Mouse (Mus musculus) midbrain, embryonic 11.5 days (tissue): ENCODE measurements around the gene Tpm4. TPM values are rescaled to one million over a fixed set of nuclear protein-coding genes. Genes with fewer than 3 reads are reported as not detected.
A peak's percentile ranks its signal among the peaks of the same experiment; 100 is the strongest.
"Not testable (repeated sequence)": the region's sequence is repeated elsewhere in the genome, so short reads cannot be mapped to it uniquely, and the experiment has no call there.

Experiments used
- ATAC-seq: fragments of 200-750 bp; cut with Nextera tagmentation; 2 replicates; pipeline ENCODE4 v1.8.0; 2017; ENCODE audit warnings: moderate TSS enrichment, moderate library complexity; ENCODE audit not compliant: low FRiP score
- DNase-seq: peaks from one replicate; pipeline ENCODE4 v3.0.0; 2015; ENCODE audit warnings: low spot score; ENCODE audit errors: missing footprints
- H3K27ac ChIP-seq: fragments of 300-500 bp; sonication (generic); 2 replicates; pipeline ENCODE4 v1.5.1; 2014; ENCODE audit warnings: low read depth, low read length
- H3K27me3 ChIP-seq: fragments of 300-500 bp; sonication (generic); 2 replicates; pipeline ENCODE4 v1.6.1; 2014; ENCODE audit warnings: mild to moderate bottlenecking, low read length, moderate library complexity, mixed read lengths; ENCODE audit not compliant: control insufficient read depth, insufficient read depth
- H3K36me3 ChIP-seq: fragments of 300-500 bp; sonication (generic); 2 replicates; pipeline ENCODE4 v1.6.1; 2014; ENCODE audit warnings: mild to moderate bottlenecking, low read length, moderate library complexity, mixed read lengths; ENCODE audit not compliant: control insufficient read depth, insufficient read depth
- H3K4me1 ChIP-seq: fragments of 300-500 bp; sonication (generic); 2 replicates; pipeline ENCODE4 v1.6.1; 2014; ENCODE audit warnings: low read length; ENCODE audit not compliant: control insufficient read depth, insufficient read depth
- H3K4me2 ChIP-seq: fragments of 300-500 bp; sonication (generic); 2 replicates; pipeline ENCODE4 v1.6.1; 2014; ENCODE audit warnings: mild to moderate bottlenecking, moderate library complexity
- H3K4me3 ChIP-seq: fragments of 300-500 bp; sonication (generic); 2 replicates; pipeline ENCODE4 v1.5.1; 2014; ENCODE audit warnings: low read depth, low read length
- H3K9ac ChIP-seq: fragments of 300-500 bp; sonication (generic); 2 replicates; pipeline ENCODE4 v1.6.1; 2014; ENCODE audit warnings: low read length
- H3K9me3 ChIP-seq: fragments of 300-500 bp; sonication (generic); 2 replicates; pipeline ENCODE4 v1.6.1; 2016; ENCODE audit warnings: low read length; ENCODE audit not compliant: control insufficient read depth
- WGBS: fragments of 180-500 bp; shearing (Covaris S2); extraction: QIAGEN DNeasy Blood & Tissue Kit; methylation state at CpG from one replicate; pipeline ENCODE4 v1.1.7; 2014; 5-methylcytosine and 5-hydroxymethylcytosine counted together
- polyA plus RNA-seq: library from polyadenylated mRNA; unstranded; fragments of >200 nt; fragmentation: Nextera tagmentation; extraction: Ambion mirVana; gene quantifications from 2 replicates; pipeline ENCODE4 v1.2.1, GENCODE M21; 2014

The Tpm4 gene
- polyA plus RNA-seq: 548 and 589 TPM in 2 replicates

DNA sequence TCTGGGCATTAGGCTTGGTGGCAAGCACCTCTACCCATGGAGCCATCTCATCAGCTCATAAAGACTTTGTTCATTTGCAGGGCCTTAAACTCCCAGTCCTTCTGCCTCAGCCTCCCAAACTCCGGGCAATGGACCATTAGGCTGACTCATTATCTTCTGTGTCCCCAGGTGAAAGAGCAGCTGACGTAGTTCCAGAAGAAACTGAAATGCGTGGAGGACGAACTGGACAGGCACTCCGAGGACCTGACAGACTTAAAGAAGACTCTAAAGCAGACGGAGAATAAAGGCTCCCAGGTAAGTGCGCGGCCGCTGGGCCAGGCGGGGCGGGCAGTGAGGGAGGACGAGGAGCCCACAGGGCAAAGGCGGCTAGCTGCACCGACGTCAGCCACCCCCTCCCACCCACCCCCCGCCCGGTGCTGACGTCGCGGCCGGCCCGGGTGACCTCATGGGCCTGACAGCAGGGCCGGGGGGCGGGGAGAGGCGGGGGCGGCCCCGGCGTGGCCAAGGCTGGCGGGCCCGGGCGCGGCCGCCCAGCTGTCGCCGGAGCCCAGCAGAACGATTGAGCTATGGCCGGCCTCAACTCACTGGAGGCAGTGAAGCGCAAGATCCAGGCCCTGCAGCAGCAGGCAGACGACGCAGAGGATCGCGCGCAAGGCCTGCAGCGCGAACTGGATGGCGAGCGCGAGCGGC, at the start of gene Tpm4:
Gene Tpm4 (plus strand): TSS at position 220 of the 690 bp plus-strand sequence.
- peak; percentile 91 for ATAC-seq
- Histone ChIP-seq H3K4me2 (peak within 1 kb of the TSS; percentile 86), H3K9ac (peak within 1 kb of the TSS; percentile 86), H3K27ac (peak within 1 kb of the TSS; percentile 93), H3K36me3 (peaks cover 3% of the 10 kb centered on the region), H3K9me3 (no peaks in the 10 kb centered on the region), H3K4me3 (peak within 1 kb of the TSS; percentile 58), H3K4me1 (peaks cover 8% of the 10 kb centered on the region), H3K27me3 (no peaks in the 10 kb centered on the region)
- under 1% methylated on average over 45 of the region's 49 CpGs for WGBS
- DNase-seq: peak; percentile 97

DNA sequence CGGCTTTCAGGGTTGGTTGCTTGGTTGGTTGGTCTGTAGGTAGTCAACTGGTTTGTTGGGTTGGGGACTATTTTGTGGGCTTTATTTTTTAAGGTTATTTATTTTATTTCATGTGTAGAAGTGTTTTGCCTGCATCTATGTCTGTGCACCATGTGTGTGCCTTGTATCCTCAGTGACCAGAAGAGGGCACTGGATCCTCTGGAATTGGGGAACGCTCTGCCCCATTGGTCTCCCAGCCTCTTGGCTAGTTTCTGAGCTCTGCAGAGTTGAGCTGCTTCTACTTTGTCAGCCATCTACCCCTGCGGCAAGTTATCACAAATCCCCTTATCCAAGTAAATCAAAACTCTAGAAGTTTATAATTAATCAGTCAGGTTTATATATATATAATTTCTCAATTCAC, 47.2 kb upstream of the Tpm4 start:
- H3K9ac ChIP-seq, H3K4me3 ChIP-seq, H3K27me3 ChIP-seq, DNase-seq, H3K9me3 ChIP-seq, ATAC-seq, H3K36me3 ChIP-seq, H3K4me2 ChIP-seq, H3K27ac ChIP-seq, H3K4me1 ChIP-seq: not testable (repeated sequence)
- 82% methylated on average over 3 of the region's 3 CpGs for WGBS

DNA sequence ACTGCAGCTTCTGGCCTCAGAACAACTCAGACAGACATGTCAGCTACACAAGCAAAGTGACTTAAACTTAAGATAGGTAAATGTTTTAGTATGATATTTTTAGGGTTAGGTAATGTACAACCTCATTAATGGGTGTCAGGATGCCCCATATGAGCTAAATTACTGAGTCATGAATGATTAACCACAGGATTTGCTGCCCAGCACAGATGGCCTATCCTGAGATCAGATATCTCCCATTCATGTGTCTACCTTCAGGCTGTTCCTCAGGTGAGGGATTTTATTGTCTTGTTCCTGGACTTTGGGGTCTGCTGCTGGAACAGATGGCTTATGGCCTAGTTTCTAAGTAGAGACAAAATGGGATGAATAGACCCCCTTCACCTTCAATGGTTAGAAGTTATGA, 38.1 kb upstream of the Tpm4 start:
- not testable (repeated sequence) for ATAC-seq, H3K9me3 ChIP-seq, H3K4me2 ChIP-seq, H3K4me1 ChIP-seq, H3K27me3 ChIP-seq, H3K36me3 ChIP-seq, H3K4me3 ChIP-seq, H3K27ac ChIP-seq, H3K9ac ChIP-seq, DNase-seq

DNA sequence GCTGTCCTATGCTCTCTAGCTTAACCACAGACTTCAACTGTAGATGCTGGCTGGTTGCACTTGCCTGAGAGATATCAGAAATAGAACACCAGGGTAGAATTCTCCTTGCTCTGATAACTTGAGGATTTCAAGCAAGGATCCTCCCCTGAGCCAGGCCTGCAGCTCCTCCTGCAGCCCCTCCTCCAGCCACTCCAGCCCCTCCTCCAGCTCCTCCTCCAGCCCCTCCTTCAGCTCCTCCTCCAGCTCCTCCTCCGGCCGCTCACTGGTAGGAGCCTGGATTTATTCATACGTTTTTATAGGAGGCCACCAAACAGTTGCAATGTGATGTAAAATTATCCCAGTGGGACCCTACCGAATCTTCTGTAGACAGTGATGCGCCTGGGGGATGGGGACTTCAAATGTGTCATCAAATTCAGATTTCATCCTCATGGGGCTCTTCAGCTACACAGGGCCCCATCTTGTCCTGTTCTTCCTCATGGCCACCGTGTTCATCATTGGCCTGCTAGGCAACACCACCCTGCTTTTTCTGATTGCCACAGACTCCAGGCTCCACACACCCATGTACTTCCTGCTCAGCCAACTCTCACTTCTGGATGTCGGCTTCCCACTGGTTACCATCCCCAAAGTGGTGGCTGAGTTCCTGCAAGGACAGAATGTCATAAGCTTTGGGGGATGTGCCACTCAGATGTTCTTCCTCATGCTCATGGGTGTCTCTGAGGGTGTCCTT, 35.2 kb upstream of the Tpm4 start:
- not testable (repeated sequence) for ATAC-seq, H3K9me3 ChIP-seq, DNase-seq, H3K27me3 ChIP-seq, H3K36me3 ChIP-seq, H3K4me1 ChIP-seq, H3K9ac ChIP-seq, H3K27ac ChIP-seq, H3K4me2 ChIP-seq, H3K4me3 ChIP-seq
- WGBS: 73% methylated on average over 6 of the region's 7 CpGs

DNA sequence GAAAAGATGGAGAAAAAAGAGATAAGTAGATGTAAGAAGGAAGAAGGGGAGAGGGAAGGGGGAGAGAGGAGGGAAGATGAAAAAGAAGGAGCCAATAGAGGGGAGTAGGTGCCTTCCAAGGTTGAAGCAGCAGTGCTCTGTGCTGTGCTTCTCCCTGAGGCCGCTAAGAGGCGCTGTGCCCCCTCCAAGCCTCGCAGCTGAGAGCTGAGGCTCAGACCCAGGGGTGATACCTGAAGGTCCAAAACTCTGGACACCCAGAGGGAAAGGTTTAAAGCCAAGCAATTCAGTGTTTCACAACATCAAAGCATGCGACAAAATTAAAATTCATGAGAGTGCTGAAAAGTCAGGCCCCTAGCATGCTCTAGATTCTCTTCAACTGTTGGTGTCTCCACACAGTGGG, 29.6 kb upstream of the Tpm4 start:
- ATAC-seq (no peak), DNase-seq (no peak)
- Histone ChIP-seq H3K4me1 (no peaks in the 10 kb centered on the region), H3K27me3 (no peaks in the 10 kb centered on the region), H3K9me3 (no peaks in the 10 kb centered on the region; the same call in 1 of the 2 replicates), H3K27ac (no peak overlapping the region), H3K4me2 (no peak overlapping the region), H3K9ac (no peak overlapping the region), H3K4me3 (no peak overlapping the region), H3K36me3 (no peaks in the 10 kb centered on the region)
- 22% methylated on average over 4 of the region's 4 CpGs for WGBS

DNA sequence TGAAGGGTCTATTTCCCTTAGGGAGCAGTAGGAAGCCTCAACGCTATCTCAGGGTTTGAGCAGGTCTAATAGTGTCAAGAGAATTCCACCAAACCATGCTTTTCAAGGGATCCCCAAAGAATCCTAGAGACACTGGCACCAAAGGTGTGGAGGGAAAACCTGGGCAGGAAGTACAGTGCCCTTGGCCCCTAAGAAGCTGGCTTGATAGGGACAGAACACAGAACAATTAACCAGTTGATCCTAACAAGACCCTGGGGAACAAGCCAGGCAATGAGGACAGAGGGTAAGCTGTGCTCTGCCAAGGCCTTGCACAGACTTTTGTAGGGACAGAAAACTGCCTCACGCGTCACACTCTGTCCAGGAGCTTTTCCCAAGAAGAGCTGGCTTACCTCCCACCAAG, 28.0 kb upstream of the Tpm4 start, which contains the start of gene Olfr374:
Gene Olfr374 (plus strand): TSS at position 301 of the 400 bp plus-strand sequence.
- WGBS: 94% methylated on average over 3 of the region's 3 CpGs
- H3K9me3 ChIP-seq: no peaks in the 10 kb centered on the region; the same call in 1 of the 2 replicates
- DNase-seq: no peak

DNA sequence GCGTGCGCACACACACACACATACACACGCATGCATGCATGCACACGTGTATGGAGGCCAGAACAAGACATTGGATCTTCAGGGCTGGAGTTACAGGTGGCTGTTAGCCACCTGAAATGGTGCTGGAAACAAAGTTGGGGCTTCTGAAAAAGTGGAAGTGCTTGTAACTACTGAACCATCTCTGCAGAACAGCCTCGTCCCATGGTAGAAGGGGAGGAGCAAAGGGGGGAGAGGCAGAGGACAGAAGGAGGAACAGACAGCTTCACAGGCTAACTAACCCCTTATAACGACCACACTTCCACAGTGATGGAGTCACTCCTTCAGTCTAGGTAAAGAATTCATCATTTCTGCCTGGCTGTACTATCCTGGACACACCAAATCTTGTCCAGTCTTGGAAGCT, 23.9 kb upstream of the Tpm4 start:
- Histone ChIP-seq H3K9me3 (no peaks in the 10 kb centered on the region), H3K4me1 (no peaks in the 10 kb centered on the region), H3K4me2 (no peak overlapping the region), H3K27me3 (no peaks in the 10 kb centered on the region), H3K4me3 (no peak overlapping the region), H3K9ac (no peak overlapping the region), H3K36me3 (no peaks in the 10 kb centered on the region), H3K27ac (no peak overlapping the region)
- DNase-seq (no peak), ATAC-seq (no peak)
- WGBS: 77% methylated on average over 6 of the region's 6 CpGs

More for the DNA sequence above, 28.0 kb upstream of the Tpm4 start, which contains the start of gene Olfr374:
- Histone ChIP-seq H3K4me2 (no peak within 1 kb of the TSS), H3K27ac (no peak within 1 kb of the TSS), H3K4me3 (no peak within 1 kb of the TSS), H3K27me3 (no peaks in the 10 kb centered on the region), H3K4me1 (no peaks in the 10 kb centered on the region), H3K9ac (no peak within 1 kb of the TSS), H3K36me3 (no peaks in the 10 kb centered on the region)
- ATAC-seq: no peak

DNA sequence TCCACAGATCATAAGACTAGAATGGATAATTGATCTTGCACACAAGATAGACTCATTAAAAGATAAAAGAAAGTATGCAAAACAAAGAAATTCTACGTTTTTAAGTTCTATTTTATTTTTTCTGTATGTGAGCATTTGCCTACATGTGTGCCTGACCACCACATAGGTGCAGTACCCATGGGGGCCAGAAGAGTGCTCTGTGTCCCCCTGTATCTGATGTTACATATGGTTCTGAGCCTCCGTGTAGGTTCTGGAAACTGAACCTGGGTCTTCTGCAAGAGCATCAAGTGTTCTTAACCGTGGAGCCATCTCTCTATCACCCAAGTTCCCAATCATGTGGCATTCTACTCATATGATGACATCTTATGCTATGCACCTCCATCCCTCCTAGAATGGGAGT, 22.3 kb upstream of the Tpm4 start:
- Histone ChIP-seq H3K27me3 (no peaks in the 10 kb centered on the region), H3K36me3 (no peaks in the 10 kb centered on the region), H3K4me1 (no peaks in the 10 kb centered on the region), H3K4me2 (no peak overlapping the region), H3K9ac (no peak overlapping the region), H3K27ac (no peak overlapping the region), H3K9me3 (no peaks in the 10 kb centered on the region), H3K4me3 (no peak overlapping the region)
- no peak for ATAC-seq
- DNase-seq: no peak
- 77% methylated on average over 3 of the region's 3 CpGs for WGBS

DNA sequence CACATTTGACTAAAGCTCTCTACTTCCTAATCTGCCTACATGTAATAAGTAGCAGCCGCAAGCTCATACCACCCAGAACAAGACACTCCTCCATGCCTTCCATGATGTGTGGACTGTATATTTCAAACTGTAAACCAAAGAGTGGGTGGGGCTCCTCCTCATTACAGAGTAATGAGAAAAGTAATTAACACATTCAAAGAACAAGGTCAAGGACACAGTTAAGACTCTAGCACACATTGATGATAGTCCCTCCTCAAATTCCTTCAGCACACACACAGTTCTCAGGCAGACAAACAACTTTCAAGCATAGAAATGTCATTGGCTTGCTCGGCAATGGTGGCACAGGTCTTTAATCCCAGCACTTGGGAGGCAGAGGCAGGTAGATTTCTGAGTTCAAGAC, 19.6 kb upstream of the Tpm4 start:
- DNase-seq (no peak), ATAC-seq (no peak)
- 87% methylated on average over 2 of the region's 2 CpGs for WGBS
- no peaks in the 10 kb centered on the region for H3K36me3 ChIP-seq
- no peak overlapping the region for H3K4me2 ChIP-seq
- H3K9ac ChIP-seq: no peak overlapping the region
- no peaks in the 10 kb centered on the region for H3K27me3 ChIP-seq
- no peak overlapping the region for H3K27ac ChIP-seq
- no peaks in the 10 kb centered on the region for H3K4me1 ChIP-seq
- no peaks in the 10 kb centered on the region for H3K9me3 ChIP-seq
- H3K4me3 ChIP-seq: no peak overlapping the region
